Mouse (Mus musculus) MEL (cell line): Measurements from ENCODE around the gene Hoxd10. TPM values are rescaled to one million over a fixed set of nuclear protein-coding genes. Genes with fewer than 3 reads are reported as not detected.

ENCODE experiments used
- DNase-seq: peaks from one replicate; pipeline ENCODE4 v3.0.0; 2011; ENCODE audit warnings: low read depth, low spot score
- H3K27ac ChIP-seq: 2 replicates; pipeline ENCODE4 v1.5.1; 2012; ENCODE audit warnings: low read depth, mild to moderate bottlenecking, control low read depth, low read length, moderate library complexity; ENCODE audit not compliant: control insufficient read depth
- H3K27me3 ChIP-seq, 2 experiments: fragments of 150-350 bp in 1 of 2; sonication (generic) in 1 of 2; 2 replicates each; pipeline ENCODE4 v1.6.1; 2012; ENCODE audit warnings: low read length in 2 of 2, mild to moderate bottlenecking in 2 of 2, improper control_type of control experiment in 1 of 2, moderate library complexity in 1 of 2; ENCODE audit not compliant: insufficient read depth in 2 of 2, control insufficient read depth in 1 of 2
- H3K36me3 ChIP-seq, 2 experiments: 2 replicates each; pipeline ENCODE4 v1.6.1; 2012 to 2014; ENCODE audit warnings: low read length in 2 of 2, improper control_type of control experiment in 1 of 2, inconsistent platforms in 1 of 2, mild to moderate bottlenecking in 1 of 2; ENCODE audit not compliant: insufficient read depth in 2 of 2, control insufficient read depth in 1 of 2
- H3K4me1 ChIP-seq, 2 experiments: fragments of 150-350 bp in 1 of 2; sonication (generic) in 1 of 2; 2 replicates each; pipeline ENCODE4 v1.6.1; 2012; ENCODE audit warnings: low read length in 2 of 2, improper control_type of control experiment in 1 of 2, mild to moderate bottlenecking in 1 of 2; ENCODE audit not compliant: insufficient read depth in 2 of 2, control insufficient read depth in 1 of 2
- H3K4me3 ChIP-seq, 2 experiments: fragments of 150-350 bp in 1 of 2; sonication (generic) in 1 of 2; 2 replicates each; pipeline ENCODE4 v1.5.1; 2012; ENCODE audit warnings: low read depth in 2 of 2, low read length in 2 of 2, mild to moderate bottlenecking in 2 of 2, moderate library complexity in 2 of 2, control low read depth in 1 of 2, improper control_type of control experiment in 1 of 2; ENCODE audit not compliant: control insufficient read depth in 1 of 2, insufficient read depth in 1 of 2
- H3K79me2 ChIP-seq: 2 replicates; pipeline ENCODE4 v1.6.1; 2012; ENCODE audit warnings: mild to moderate bottlenecking, low read length, moderate library complexity; ENCODE audit not compliant: control insufficient read depth, poor library complexity, insufficient read depth
- H3K9ac ChIP-seq: 2 replicates; pipeline ENCODE4 v1.6.1; 2012; ENCODE audit warnings: low read depth, mild to moderate bottlenecking, control low read depth, low read length, moderate library complexity; ENCODE audit not compliant: control insufficient read depth, poor library complexity, severe bottlenecking
- H3K9me3 ChIP-seq: fragments of 150-350 bp; sonication (generic); replicated peaks from 2 replicates; pipeline ENCODE4 v1.6.1; 2012; ENCODE audit warnings: mild to moderate bottlenecking, low read length, improper control_type of control experiment, moderate library complexity; ENCODE audit not compliant: insufficient read depth
- BHLHE40 ChIP-seq: IDR thresholded peaks from 2 replicates; pipeline ENCODE4 v1.6.1; 2012; ENCODE audit warnings: low read depth, mild to moderate bottlenecking, inconsistent platforms, low read length, improper control_type of control experiment, borderline replicate concordance
- CTCF ChIP-seq, 3 experiments: IDR thresholded peaks in 2 of 3; conservative IDR thresholded peaks in 1 of 3; 2 replicates each; pipeline ENCODE4 v1.5.1; 2011 to 2012; ENCODE audit warnings: low read length in 3 of 3, low read depth in 2 of 3, mild to moderate bottlenecking in 2 of 3, improper control_type of control experiment in 1 of 3, inconsistent platforms in 1 of 3, mixed read lengths in 1 of 3, moderate library complexity in 1 of 3; ENCODE audit not compliant: control insufficient read depth in 1 of 3, insufficient read depth in 1 of 3, poor library complexity in 1 of 3, severe bottlenecking in 1 of 3
- E2F4 ChIP-seq: IDR thresholded peaks from 2 replicates; pipeline ENCODE4 v1.6.1; 2011; ENCODE audit warnings: low read depth, low read length, improper control_type of control experiment, borderline replicate concordance
- GABPA ChIP-seq: IDR thresholded peaks from 2 replicates; pipeline ENCODE4 v1.6.1; 2012; ENCODE audit warnings: low read depth, mild to moderate bottlenecking, inconsistent platforms, low read length, improper control_type of control experiment, moderate library complexity
- GATA1 ChIP-seq: IDR thresholded peaks from 2 replicates; pipeline ENCODE4 v1.6.1; 2011; ENCODE audit warnings: low read depth, low read length, improper control_type of control experiment
- HCFC1 ChIP-seq: IDR thresholded peaks from 2 replicates; pipeline ENCODE4 v1.6.1; 2012; ENCODE audit warnings: low read depth, mild to moderate bottlenecking, inconsistent platforms, low read length, improper control_type of control experiment, moderate library complexity
- KAT2A ChIP-seq: conservative IDR thresholded peaks from 2 replicates; pipeline ENCODE4 v1.6.1; 2012; ENCODE audit warnings: low read depth, low read length, improper control_type of control experiment, inconsistent platforms
- MAFK ChIP-seq: IDR thresholded peaks from 2 replicates; pipeline ENCODE4 v1.6.1; 2011; ENCODE audit warnings: low read depth, mild to moderate bottlenecking, low read length, improper control_type of control experiment, borderline replicate concordance
- MAX ChIP-seq: IDR thresholded peaks from 2 replicates; pipeline ENCODE4 v1.6.1; 2011; ENCODE audit warnings: low read length, improper control_type of control experiment
- MAZ ChIP-seq: IDR thresholded peaks from 2 replicates; pipeline ENCODE4 v1.6.1; 2012; ENCODE audit warnings: low read depth, mild to moderate bottlenecking, inconsistent platforms, low read length, improper control_type of control experiment
- MXI1 ChIP-seq: IDR thresholded peaks from 2 replicates; pipeline ENCODE4 v1.6.1; 2011; ENCODE audit warnings: mild to moderate bottlenecking, low read depth, low read length, improper control_type of control experiment
- MYB ChIP-seq: IDR thresholded peaks from 2 replicates; pipeline ENCODE4 v1.6.1; 2011; ENCODE audit warnings: mild to moderate bottlenecking, low read depth, low read length, improper control_type of control experiment
- MYC ChIP-seq: IDR thresholded peaks from 2 replicates; pipeline ENCODE4 v1.6.1; 2011; ENCODE audit warnings: low read depth, mild to moderate bottlenecking, low read length, improper control_type of control experiment, moderate library complexity
- RAD21 ChIP-seq: IDR thresholded peaks from 2 replicates; pipeline ENCODE4 v1.6.1; 2011; ENCODE audit warnings: mild to moderate bottlenecking, low read depth, low read length, improper control_type of control experiment
- RCOR1 ChIP-seq: IDR thresholded peaks from 2 replicates; pipeline ENCODE4 v1.6.1; 2012; ENCODE audit warnings: low read depth, mild to moderate bottlenecking, inconsistent platforms, low read length, improper control_type of control experiment
- SMC3 ChIP-seq: IDR thresholded peaks from 2 replicates; pipeline ENCODE4 v1.6.1; 2011; ENCODE audit warnings: low read depth, low read length, improper control_type of control experiment
- TAL1 ChIP-seq: IDR thresholded peaks from 2 replicates; pipeline ENCODE4 v1.6.1; 2012; ENCODE audit warnings: mild to moderate bottlenecking, inconsistent platforms, low read length, moderate library complexity, mixed read lengths
- TBP ChIP-seq: IDR thresholded peaks from 2 replicates; pipeline ENCODE4 v1.8.0; 2011; ENCODE audit warnings: low read depth, low read length, improper control_type of control experiment
- USF1 ChIP-seq: IDR thresholded peaks from 2 replicates; pipeline ENCODE4 v1.6.1; 2014; ENCODE audit warnings: low read depth, mild to moderate bottlenecking, inconsistent platforms, low read length, improper control_type of control experiment, moderate library complexity
- USF2 ChIP-seq, 2 experiments: IDR thresholded peaks; 2 replicates each; pipeline ENCODE4 v1.6.1; 2011 to 2012; ENCODE audit warnings: improper control_type of control experiment in 2 of 2, low read length in 2 of 2, borderline replicate concordance in 1 of 2, inconsistent platforms in 1 of 2, low read depth in 1 of 2, mild to moderate bottlenecking in 1 of 2; ENCODE audit not compliant: insufficient read depth in 1 of 2
- ZC3H11A ChIP-seq: IDR thresholded peaks from 2 replicates; pipeline ENCODE4 v1.6.1; 2012; ENCODE audit warnings: low read depth, mild to moderate bottlenecking, inconsistent platforms, low read length, improper control_type of control experiment
- ZKSCAN1 ChIP-seq: IDR thresholded peaks from 2 replicates; pipeline ENCODE4 v1.6.1; 2012; ENCODE audit warnings: low read depth, mild to moderate bottlenecking, inconsistent platforms, low read length, improper control_type of control experiment, moderate library complexity
- ZMIZ1 ChIP-seq: IDR thresholded peaks from 2 replicates; pipeline ENCODE4 v1.6.1; 2012; ENCODE audit warnings: low read depth, mild to moderate bottlenecking, inconsistent platforms, low read length, improper control_type of control experiment, moderate library complexity
- ZNF384 ChIP-seq: IDR thresholded peaks from 2 replicates; pipeline ENCODE4 v1.6.1; 2012; ENCODE audit warnings: low read depth, mild to moderate bottlenecking, inconsistent platforms, low read length, improper control_type of control experiment
- polyA plus RNA-seq, 2 experiments: library from polyadenylated mRNA; stranded (reverse) in 1 of 2; unstranded in 1 of 2; fragments of >175 nt in 1 of 2; fragments of >200 nt in 1 of 2; gene quantifications; 2 replicates each; pipeline versions ENCODE4 v1.2.1 to v1.2.4; 2012; ENCODE audit warnings: low replicate concordance in 2 of 2, low read depth in 1 of 2; ENCODE audit not compliant: insufficient read length in 2 of 2, insufficient read depth in 1 of 2, missing spikeins in 1 of 2
- total RNA-seq: library from RNA; depleted of rRNA; stranded (reverse); fragments of 300-350 nt; gene quantifications from 2 replicates; pipeline ENCODE4 v1.2.3, GENCODE M21; 2012

Gene Hoxd10
- total and polyA plus RNA-seq, 3 experiments = not detected

- no peaks in the 10 kb centered on the region for H3K9me3 ChIP-seq
- H3K79me2 ChIP-seq = no peaks in the 10 kb centered on the region
- no peak overlapping the region for H3K4me3 ChIP-seq
- no peaks in the 10 kb centered on the region for H3K4me1 ChIP-seq
- H3K27me3 ChIP-seq = no peaks in the 10 kb centered on the region; a peak in 2 of 4 replicates
- H3K9ac ChIP-seq = no peak overlapping the region
- DNase-seq = no peak
- H3K36me3 ChIP-seq = no peaks in the 10 kb centered on the region
- TF ChIP-seq MAZ (no peak), MAFK (no peak), USF2 (IDR thresholded peaks at IDR 0.05; ENCODE audit: borderline replicate concordance in 1 of 2, insufficient read depth in 1 of 2, low read depth in 1 of 2, low read length in 2 of 2) (no peak), SMC3 (no peak), MYC (no peak), ZC3H11A (no peak), ZNF384 (no peak), MYB (no peak), TAL1 (no peak), USF1 (no peak), ZMIZ1 (no peak), KAT2A (no peak), GATA1 (no peak), TBP (no peak), ZKSCAN1 (no peak), MXI1 (no peak)
- H3K27ac ChIP-seq = no peak overlapping the region
These were observed 1.2 kb downstream of the Hoxd10 start for GRCm38 (mm10) chr2:74692808-74693431.

DNA sequence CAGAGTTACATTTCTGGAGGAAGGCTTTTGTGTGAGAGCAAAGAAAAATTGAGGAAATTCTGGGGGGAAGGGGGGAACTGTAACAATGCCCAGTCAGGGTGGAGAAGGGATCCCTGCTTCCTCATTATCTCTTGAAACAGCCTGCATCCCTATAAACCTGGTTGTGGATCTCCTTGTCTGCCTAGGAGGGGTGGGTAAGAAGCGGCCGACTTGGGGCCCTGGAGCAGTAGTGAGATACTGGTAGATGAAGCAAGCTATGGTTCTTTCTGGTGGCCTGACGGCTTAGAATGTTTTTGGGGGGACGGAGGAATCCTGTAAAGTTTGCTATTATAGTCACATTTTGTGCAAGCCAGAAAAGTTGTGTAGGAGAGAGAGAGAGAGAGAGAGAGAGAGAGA, 1.7 kb downstream of the Hoxd10 start:
- no peak overlapping the region for H3K4me3 ChIP-seq
- H3K9me3 ChIP-seq = no peaks in the 10 kb centered on the region
- H3K79me2 ChIP-seq = no peaks in the 10 kb centered on the region
- H3K27me3 ChIP-seq = no peaks in the 10 kb centered on the region; a peak in 2 of 4 replicates
- no peak overlapping the region for H3K27ac ChIP-seq
- H3K9ac ChIP-seq = no peak overlapping the region
- TF ChIP-seq ZNF384 (no peak), KAT2A (no peak), MXI1 (no peak), RCOR1 (no peak), RAD21 (no peak), MAX (no peak), BHLHE40 (no peak), HCFC1 (no peak), E2F4 (no peak), USF2 (IDR thresholded peaks at IDR 0.05; ENCODE audit: borderline replicate concordance in 1 of 2, insufficient read depth in 1 of 2, low read depth in 1 of 2, low read length in 2 of 2) (no peak), TBP (no peak), CTCF (IDR thresholded peaks at IDR 0.05 in 2 of 3, conservative IDR thresholded peaks at IDR 0.05 in 1 of 3; ENCODE audit: control insufficient read depth in 1 of 3, insufficient read depth in 1 of 3, low read depth in 2 of 3, low read length in 3 of 3, poor library complexity in 1 of 3, severe bottlenecking in 1 of 3) (no peak), GABPA (no peak)
- H3K36me3 ChIP-seq = no peaks in the 10 kb centered on the region
- no peaks in the 10 kb centered on the region for H3K4me1 ChIP-seq
- DNase-seq = no peak
